Mouse (Mus musculus) urinary bladder, postnatal 4 days (tissue): Measurements from ENCODE around the gene Borcs5.
A peak's percentile ranks its signal among the peaks of the same experiment; 100 is the strongest.

Experiments
- DNase-seq, 2 experiments: peaks; one replicate each; pipeline ENCODE4 v3.0.0; 2021 to 2022; ENCODE audit warnings: low spot score in 2 of 2

Borcs5 gene

DNA sequence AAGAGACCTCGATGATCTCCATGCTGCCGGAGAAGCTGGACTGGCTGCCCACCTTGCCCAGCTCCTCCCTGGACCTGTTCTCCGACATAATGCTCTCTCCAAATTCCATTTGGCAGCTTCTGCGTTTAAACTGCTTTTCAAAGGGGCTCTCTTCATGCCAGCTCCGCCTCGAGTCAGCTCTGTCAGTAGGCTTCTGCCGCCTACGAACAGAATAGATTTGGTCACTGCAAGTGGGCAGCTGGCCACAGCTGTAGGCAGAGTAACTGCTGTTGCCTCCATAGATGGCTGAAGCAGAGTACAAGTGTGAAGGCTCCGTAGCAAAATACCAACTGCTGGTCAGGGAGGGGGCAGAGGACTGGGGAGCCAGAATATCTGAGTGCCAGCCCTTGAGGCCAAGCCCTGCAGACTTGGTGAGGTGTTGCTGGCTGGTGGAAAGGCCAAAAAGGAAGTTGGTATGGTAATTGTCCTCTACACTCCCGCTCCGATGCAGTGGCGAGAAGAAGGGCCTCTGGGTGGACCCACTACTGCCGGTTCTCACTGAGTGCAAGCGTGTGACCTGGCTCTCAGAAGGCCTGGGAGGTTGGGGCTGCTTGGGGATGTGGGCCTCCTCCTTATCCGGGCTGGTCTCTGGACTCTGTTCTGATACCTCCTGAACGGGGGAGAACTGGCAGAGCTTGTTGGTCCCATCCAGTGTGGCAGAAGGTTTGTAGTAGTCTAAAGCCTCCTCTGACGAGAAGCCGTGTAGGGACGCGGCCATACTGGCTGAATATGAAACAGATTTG lies 78.8 kb downstream of the Borcs5 start:
- DNase-seq: no peak

DNA sequence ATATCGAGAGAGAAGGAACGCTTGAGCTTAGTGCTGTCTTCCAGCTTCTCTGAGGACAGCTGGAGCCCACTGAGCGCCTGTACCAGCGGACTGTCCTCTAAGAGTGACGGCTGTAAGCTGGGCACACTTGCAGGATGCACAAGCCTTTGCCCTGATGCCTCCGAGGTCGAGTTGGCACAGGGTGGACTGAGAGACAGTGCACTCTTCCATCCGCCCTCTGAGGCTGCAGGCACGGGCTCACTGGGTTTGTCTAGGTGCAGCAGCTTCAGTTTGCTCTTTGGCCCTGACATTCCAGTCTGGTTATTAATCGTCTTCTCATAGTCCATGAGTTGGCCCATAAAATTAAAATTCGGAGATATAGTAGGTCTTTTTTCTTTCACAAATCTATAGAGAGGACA lies 79.4 kb downstream of the Borcs5 start:
- no peak for DNase-seq

DNA sequence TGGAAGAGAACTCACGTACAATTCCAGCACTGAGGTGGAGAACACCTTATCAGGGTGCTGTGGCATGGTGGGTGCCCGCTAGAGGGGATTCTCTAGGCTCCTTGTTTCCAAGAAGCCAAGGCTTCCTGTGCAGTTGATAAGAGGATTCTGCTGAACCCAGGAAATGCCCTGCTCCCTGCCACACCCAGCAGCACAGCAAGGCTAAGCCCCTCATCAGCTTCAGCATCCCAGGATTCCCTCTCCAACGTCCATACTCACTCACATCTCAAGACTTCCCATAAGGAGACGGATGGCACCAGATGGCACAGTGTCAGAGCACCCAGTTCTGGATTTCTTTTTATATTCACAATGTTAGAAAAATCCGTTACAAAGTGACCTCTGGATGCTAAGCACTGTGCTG lies 79.8 kb downstream of the Borcs5 start:
- no peak for DNase-seq

DNA sequence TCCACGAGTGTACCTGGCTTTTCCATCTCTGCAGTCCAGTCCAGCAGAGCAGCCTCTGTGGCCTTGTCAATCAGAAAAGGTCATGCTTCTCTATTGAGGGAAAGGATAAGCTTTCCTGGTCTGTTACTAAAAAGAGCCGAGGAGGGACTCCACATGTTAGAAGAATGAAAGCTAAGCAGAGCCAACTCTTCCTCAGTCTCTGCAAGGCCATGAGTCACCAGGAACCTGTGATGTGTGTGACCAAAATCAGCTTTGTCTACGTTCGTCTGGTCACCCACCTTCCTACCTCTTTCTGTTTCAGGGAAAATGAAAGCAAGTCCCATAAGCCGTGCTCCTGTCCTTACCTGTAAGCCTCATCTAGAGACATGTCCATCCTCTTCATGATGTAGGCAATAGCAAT lies 80.8 kb downstream of the Borcs5 start:
- DNase-seq: no peak

DNA sequence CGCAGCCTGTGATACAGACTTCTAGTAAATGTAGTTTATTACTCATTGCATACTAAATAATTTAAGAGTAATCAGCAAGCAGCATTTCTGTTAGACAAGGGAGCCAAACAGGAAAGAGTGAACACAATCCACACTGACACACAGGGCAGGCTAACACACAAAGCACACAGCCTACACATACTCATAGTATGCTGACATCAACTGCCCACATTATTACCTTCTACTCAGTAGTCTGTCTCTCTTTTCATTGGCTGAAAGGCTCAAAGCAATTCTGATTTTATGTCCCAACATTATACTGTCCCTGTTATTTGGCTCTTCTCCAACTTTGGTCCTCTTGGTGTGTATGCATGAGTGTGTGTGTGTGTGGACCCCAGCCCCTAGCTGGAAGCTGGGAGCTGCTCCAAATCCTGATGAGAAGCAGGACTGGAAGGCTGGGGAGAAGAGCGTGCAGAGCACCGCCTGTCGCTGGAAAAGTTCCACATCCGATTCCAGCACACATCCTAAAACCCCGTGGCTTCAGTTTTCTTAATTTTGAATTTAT lies 82.5 kb downstream of the Borcs5 start:
- DNase-seq: no peak

DNA sequence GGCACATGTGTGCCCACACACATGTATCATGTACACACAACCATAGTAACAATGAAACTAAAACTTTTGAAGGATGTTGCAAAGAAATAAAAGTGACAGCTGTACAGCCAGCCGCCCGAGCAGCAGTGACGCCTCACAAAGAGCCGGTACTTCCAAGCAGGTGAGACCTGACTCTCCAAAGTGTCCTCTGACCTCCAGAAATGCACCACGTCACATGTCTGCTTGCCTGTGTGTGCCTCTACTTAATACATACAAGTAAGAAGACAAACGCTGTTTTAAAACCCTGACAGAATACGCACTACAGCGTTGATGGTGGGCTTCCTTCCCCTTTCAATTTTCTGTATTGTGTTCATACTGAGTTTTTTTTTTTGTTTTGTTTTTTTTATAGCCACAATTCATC lies 83.6 kb downstream of the Borcs5 start:
- DNase-seq: no peak

DNA sequence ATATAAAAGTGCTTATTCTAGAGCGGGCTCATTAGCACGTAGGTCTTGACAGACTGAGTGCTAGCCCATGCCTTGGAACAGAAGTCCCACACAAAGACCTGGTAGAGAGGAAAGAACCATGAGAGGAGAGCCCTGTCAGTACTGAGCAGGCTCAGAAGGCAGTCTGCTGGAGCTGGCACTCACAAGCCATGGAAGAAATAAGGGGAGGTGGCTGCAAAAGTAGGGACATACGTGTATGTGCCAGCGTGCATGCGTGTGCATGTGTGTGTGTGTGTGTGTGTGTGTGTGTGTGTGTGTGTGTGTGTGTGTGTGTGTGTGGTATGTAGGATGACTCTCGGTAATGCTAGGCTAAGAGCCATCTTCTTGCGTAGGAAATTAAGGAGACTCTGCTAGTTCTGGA lies 84.0 kb downstream of the Borcs5 start:
- DNase-seq: no peak

DNA sequence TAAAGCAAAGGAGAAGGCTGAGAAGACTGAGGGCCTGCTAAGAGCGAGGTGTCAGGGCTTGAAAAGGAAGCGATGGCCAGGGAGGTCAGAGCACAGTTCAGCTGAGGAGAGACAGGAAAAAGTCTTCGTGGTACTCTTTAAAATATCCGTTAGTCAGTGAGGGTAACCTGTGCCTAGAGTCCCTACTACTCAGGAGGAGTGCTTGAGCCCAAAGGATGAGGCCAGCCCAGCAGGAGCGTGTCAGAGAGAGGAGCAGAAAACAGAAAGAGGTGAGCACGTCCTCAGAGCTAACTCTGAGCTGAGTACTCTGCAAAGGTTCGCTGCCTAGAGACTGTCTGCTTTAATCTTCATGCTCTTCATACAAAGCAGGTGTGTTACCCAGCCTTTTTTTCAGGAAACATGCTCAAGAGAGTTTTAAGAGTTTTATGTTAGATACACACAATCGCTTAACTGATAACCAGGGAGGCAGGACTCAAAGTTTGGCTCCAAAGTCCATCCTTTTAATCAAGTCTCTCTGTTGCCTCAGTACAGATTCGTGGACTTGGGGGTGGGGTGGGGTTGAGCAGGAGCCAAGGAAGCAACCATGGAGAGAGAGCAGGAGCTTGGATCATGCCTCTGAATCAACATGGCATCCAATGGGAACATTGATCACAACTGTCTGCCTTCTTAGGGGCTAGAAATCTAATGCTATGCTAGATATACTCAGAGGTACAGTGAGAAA lies 84.7 kb downstream of the Borcs5 start:
- no peak for DNase-seq

DNA sequence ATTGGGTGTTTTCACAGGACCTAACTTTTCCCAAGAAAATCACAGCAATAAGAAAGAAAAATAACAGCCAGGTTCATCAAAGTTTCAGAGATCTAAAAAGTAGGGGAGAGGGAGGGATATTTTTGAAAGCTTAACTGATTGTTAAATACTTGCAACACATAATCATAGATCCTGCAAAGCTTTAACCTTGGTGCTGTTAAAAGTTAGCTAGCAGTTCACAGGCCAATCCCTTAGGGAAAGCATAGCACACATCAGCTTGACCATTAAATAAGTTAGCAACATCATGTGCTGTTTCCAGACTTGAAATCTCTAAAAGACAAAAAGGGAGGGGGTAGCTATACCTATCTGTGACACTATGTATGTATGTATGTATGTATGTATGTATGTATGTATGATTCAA lies 86.1 kb downstream of the Borcs5 start:
- DNase-seq: no peak

DNA sequence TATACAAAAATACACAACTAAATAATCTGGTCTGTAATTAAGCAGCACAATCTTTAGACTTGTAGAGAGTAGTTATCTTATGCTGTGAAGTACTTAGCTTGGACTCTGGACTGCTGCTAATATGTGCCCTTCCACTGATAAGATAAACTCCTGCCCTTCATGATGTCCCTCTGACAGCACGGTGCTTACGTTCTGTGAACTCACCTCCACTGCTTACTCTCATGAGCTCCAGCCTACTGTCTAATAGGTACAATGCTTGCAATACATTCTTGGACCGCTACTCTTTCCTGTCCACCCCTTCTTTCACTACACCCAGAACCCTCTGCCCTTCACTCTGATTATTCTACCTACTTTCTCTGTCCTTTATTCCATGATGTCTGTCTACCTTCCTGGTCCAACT lies 91.7 kb downstream of the Borcs5 start:
- no peak for DNase-seq

DNA sequence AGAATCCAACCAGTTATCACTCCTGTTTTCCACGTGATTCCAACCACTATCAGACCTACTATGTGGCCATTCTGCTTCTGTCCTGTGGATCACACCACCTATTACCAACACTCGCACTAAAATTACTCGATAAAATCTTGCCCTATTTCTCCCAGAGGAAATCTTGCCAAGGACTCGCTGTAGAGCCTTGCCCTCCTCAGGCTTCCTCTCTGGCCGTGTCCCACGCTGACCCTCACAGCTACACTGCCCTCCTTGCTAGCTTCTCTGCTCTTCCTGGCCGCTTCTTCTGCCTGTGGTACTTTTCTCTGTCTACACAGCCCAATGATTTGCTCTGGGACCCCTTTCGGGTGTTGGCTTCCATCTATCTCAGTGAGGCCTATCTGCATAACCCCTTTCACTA lies 93.5 kb downstream of the Borcs5 start:
- peak in 1 of 2 experiments; percentile 0 for DNase-seq

DNA sequence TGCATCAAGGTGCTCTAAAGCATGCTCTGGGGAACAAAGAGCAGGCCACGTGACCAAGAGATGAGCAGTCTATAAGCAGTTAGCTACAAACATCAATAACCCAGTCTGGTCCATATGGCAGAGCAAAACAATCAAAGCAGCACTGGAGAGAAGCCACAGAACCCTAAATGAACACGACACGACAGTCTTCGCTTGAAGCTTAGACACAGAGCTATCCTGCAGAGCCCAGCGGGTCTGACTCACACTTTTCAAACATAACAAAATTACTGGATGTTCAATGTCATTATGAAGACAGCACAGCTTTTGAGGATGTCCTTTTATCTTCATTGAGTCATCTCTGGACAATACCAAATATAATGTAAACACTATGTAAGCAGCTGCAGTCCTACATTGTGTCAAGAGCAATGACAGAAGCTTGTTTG lies 94.5 kb downstream of the Borcs5 start:
- peak in 1 of 2 experiments; percentile 6 for DNase-seq

DNA sequence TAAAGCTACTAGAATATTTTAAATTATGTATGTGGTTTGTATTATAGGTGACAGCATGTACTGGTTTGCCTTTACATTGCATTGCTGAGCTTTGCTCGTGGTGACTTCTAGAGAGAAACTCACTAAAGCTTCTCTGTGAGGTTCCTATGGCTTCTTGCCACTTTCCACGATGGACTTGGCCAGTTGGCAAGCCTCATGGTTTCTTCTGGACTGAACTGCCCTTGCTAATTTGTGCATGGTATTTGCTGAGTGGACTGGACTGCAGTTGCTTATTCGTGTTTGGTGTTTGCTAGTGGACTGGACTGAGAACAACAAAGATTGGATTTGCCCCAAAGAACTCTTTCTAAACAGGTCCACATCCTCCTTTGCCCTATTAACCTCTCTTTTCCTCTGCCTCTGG lies 97.5 kb downstream of the Borcs5 start:
- DNase-seq: no peak

DNA sequence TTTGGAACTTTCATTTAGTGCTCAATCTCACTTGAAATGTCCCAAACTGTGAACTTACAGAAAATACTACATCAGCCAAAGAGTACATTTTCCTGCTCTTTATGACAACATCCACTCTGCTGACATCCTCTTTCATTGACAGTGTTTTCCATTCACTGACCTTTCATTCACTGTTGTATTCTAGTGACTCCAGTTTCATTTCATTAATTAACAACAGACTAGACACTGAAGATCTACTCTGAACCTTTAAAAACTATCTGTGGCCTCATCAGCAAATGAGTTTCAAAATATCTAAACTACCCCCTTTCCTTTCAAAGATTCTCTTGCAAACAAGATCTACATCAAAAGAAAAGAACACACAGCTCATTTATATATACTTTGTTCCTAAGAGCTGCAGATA lies 104.3 kb downstream of the Borcs5 start:
- no peak for DNase-seq

DNA sequence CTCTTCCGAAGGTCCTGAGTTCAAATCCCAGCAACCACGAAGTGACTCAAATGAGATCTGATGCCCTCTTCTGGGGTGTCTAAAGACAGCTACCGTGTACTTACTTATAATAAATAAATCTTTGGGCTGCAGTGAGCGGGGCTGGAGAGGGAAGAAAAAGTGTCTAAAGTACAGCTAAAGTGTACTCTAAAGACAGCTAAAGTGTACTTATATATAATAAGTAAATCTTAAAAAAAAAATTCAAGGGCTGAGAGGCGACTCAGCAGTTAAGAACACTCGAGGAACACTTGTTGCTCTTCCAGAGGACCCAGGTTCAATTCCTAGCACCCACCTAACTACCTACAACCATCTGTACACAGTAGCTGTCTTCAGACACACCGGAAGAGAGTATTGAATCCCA lies 106.6 kb downstream of the Borcs5 start:
- no peak for DNase-seq

DNA sequence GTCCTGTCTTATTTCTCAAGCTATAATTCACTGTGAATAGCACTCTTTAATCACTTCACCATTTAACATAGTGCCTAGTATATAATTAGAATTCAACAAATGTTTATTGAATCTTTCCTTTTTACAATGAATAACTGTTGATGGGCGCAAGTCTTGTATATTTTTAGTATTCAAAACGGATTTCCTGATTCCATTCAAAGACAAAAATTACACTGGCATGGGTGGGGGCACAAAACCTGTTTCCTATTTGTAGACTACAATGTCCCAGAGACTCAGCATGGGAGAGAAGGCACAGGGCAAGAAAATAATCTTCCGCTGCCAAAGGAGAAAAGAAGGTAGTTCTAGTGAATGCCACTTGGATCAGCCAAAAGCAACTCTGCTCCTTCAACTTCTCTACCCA lies 108.8 kb downstream of the Borcs5 start:
- no peak for DNase-seq

DNA sequence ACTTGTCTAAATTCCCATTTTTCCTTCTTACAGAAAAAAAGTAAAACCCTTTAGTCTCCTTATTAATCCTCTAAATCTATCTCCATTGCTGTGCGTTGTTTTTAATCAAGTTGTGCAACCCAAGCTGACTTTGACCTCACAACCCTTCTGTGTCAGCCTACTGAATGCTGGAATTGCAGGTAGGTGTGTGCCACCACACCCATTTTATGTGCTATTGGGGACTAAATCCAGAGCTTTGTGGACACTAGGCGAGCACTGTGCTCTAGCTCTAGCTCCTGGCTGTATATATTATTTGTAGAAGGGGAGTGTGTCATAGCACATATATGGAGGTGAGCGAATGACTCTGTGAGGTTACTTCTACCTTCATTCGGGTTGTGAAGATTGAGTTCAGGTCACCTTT lies 111.8 kb downstream of the Borcs5 start:
- DNase-seq: no peak

DNA sequence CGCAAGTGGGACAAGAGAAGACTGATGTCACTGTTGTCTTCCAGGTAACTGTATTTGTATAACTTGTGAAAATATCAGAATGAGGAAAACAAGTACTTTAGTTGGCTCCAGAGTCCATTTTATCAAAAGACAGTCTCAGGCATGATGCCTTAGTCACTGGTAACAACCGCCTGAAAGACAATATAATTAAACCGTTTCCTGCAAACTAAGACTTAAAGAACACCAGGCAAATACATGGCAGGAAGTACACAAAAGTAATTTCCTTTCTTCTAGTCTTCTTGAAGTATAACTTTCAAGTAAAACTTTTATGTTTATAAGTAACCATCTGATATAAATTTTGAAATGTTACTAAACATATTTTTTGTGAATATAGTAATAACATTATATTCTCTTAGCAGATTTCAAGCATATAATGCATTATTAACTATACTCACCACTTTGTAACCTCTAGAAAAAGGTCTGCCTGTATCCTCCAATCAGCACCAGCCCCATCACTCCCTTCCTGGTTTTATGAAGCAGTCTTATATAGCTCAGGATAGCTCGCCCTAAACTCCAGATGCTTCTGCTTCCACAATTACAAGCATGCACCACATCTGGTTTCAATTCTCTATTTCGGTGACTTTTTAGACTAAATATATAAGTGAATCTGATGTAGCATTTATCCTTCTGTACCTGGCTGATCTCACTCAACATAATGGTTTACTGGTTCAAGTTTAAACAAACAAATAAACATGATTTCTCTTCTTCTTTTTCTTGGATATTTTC lies 112.8 kb downstream of the Borcs5 start:
- no peak for DNase-seq

DNA sequence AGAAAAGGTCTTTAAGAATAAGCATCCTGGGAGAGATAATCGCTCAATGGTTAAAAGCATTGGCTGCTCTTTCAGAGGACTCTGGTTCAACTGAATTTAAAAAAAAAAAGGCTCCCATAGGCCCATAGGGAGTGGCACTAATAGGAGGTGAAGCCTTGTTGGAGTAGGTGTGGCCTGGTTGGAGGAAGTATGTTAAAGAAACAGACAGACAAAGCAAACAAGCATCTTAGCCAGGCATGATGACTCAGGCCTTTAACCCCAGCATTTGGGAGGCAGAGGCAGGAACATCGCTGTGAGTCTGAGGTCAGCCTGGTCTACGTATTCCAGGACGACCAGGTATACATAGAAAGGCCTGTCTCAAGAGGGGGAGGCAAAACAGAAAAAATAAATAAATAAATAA lies 114.1 kb downstream of the Borcs5 start:
- DNase-seq: no peak

DNA sequence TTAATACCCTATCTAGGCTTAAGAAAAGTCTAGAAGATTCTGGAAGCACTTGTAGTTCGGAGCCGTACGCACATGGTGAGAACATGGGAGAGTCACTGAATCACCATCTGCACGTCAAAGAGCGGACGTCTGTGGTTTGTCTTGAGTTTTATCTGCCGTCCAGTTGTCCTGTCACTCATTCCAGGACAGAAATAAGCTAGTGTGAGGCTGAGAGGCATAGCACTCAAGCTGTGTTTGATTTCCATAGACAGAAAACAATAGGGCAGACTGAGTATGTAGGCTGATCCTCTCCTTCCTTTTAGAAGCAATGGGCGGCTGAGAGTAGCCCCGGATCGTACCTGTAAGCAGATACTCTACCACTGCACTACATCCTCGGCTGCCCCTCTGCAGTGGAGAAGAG lies 114.5 kb downstream of the Borcs5 start:
- DNase-seq: no peak

DNA sequence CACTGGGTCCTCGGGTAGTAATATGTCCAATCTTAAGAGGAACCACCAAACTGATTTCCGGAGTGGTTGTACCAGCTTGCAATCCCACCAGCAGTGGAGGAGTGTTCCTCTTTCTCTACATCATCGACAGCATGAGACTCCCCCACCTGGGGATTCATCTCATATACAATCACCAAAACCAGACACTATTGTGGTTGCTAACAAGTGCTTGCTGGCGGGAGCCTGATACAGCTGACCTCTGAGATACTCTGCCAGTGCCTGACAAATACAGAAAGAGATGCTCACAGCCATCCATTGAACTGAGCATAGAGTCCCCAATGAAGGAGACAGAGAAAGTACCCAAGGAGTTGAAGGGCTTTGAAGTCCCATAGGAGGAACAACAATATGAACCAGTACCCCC lies 116.7 kb downstream of the Borcs5 start:
- DNase-seq: no peak
